Mouse (Mus musculus): ENCODE results near the gene Rftn1.

DNA sequence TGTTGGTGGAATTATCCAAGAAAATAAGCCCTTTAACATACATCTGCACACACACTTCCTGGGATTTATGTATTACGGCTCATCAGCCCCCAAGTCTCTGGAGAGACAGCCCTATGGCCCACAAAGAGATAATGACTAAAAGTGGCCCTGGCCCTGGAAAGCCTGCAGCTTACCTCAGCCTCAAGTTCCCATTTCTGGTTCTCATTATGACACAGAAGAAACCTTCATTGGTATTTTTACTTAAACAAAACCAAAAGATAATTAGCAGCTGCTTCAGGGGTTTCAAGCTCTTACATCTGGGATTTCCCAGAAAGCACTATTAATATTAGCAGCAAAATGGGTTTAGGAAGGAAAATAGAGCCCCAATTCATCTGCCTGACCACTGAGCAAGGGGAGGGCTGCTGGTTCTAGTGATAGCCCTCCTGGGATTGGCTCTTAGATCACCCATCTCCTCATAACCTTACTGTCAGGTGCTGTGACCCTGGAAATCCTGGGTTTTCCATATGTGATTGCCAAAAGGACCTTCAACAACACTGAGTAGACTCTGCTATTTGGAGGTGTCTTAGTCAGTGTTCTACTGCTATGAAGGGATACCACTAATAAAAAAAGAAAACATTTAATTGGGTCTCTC, 14.8 kb upstream of the Rftn1 start:
- TF ChIP-seq CTCF (IDR thresholded peaks at IDR 0.05; ENCODE audit: extremely low read depth, insufficient read depth, insufficient read length, insufficient replicate concordance) (no peak), POLR2A (IDR thresholded peaks at IDR 0.05; ENCODE audit: low read depth, low read length) (no peak)

Measured in spleen, adult 2 months (tissue).